Mouse (Mus musculus) urinary bladder, postnatal 10 days (tissue): Measurements from ENCODE around the gene Atg2a.
A peak's percentile ranks its signal among the peaks of the same experiment; 100 is the strongest.
"Not testable (repeated sequence)": the region's sequence is repeated elsewhere in the genome, so short reads cannot be mapped to it uniquely, and the experiment has no call there.

ENCODE experiments used
- DNase-seq: peaks from one replicate; pipeline ENCODE4 v3.0.0; 2022; ENCODE audit warnings: low spot score

The Atg2a gene

DNA sequence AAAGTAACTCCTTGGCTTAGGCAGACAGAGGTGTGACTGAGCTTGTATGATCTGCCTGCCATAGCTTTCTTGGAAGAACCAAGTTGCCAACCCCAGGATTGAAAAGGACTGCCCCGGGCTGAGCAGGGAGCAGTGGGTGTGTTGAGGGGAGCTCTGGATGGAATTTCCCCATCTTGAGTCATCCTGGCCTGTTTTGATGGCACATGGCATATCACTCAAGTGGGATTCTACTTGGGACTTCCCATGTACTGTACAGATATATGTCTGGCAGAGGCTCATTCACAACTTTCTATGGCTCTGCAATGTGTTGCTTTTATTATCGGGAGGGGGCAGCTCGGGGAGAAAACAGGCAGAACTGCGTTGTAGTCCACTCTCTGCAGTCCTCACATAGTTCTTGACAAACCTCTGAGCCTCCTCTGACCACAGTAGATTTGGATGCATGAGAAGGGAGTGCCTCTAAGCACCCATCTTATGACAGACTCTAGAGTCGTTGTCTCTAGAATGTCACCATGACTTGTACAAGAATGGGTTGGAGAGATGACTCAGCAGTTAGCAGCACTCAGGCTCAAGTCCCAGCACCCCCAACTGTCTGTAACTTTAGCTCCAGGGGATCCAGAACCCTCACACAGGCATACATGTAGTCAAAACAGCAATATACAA, 55.2 kb downstream of the Atg2a start:
- no peak for DNase-seq

DNA sequence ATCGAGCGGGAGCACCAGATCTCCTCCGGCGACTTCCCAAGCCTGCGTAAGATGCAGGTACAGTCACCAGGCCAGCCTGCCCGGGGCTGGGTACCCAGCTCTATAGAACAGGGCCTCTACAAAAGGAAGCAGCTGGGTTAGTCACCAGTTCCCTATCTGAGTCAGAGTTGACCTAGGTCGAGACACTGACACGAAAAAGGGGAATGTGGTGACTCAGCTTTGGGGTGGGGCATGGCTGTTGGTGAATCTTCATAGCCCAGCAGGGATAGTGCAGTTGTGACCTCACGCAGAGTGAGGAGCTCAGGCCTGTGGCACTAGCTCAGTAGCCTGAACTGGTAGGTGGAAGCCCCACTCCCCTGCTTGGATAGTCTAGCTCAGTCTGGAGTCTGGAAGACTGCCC, 56.2 kb downstream of the Atg2a start:
- DNase-seq = no peak

DNA sequence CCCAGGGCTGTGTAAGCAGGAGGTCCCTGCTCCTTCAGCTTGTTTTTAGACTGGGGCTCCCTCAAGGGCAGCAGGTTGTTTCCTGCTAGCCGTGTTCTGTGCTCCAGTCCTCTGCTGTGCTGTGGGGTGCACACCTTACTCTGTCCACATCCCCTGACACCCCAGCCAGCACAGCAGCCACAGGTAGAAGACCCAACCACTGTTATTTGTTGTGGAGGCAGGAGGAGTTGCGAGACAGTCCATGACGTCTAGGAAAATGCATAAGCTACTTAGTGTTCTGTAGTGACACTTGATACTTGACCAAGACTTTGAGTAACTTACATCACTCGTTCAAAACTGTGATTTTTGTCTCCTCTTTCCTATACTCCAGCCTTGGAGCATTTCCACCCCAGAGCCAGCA, 57.5 kb downstream of the Atg2a start:
- DNase-seq = no peak

DNA sequence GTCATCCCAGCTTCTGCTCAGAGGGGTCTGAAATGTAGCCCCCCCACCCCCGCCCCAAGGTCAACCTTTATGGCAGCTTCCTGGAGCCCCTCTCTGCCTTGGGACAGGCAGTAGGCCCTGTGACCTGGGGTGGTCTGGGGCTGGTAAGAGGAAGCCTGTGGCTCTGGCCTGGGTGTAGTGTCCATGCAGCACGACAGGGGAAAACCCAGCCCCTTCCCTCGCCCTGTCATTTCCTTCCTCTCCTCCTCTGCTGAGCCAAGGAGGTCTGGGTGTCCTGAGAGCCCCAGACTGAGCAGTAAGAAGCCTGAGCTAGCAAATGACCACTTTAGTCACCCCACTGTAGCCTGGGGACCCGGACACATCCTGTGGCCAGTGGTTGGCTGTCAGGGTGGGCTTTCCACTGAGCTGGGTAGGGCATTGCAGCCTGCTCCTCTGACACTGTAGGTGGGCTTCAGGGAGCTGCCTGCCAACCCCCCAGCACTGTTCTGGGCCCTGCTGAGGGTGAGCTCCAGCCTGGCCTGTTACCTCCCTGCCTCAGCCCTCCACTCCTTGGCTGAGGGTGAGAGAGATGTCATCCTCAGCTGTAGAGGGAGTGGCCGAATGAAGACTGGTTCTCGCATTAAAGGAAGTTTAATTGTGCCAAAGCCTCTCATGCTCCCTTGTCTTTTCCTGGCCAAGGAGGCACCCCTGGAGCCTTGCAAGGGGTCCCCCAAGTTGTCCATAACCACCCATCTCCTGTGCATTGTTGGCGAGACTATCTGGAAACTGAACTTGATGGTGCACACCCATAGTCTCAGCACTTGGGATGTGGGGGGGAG, 58.2 kb downstream of the Atg2a start:
- no peak for DNase-seq

DNA sequence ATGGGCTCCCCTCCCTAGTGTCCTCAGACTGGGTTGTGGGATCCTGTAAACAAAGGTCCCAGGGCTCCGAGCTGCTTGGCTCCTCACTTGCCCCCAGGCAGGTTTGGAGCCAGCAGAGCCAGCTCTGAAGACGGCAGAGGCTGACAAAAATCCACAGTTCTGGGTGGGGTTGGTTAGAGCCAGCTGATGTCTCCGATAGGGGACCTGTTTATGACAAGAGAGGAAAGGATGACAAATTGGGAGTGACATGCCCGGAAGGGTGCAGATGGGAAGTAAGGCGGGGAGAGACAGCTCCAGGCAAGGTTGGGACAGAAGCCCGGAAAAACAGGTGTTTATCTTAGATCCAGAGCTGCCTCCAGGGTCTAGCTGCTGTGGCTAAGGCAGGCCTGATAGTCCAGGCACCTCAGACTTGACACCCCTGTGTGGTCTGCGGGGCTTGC, 59.0 kb downstream of the Atg2a start:
- DNase-seq = no peak

DNA sequence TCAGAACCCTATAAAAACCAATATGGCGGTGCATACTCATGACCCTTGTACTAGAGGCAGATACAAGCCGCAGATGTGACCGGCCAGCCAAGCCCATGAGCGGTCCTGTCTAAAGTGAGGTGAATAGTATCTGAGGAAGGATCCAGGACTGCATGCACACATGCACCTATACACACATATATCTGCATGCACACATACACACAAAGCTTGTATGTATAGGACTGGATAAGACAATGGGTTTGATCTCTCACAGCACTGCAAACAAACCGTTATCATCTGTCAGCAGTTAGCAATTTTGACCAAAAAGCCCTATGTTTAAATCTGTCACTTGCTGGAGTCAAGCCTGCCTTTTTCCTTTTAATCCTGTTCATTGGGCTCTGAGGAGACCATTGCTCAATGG, 60.6 kb downstream of the Atg2a start:
- no peak for DNase-seq

DNA sequence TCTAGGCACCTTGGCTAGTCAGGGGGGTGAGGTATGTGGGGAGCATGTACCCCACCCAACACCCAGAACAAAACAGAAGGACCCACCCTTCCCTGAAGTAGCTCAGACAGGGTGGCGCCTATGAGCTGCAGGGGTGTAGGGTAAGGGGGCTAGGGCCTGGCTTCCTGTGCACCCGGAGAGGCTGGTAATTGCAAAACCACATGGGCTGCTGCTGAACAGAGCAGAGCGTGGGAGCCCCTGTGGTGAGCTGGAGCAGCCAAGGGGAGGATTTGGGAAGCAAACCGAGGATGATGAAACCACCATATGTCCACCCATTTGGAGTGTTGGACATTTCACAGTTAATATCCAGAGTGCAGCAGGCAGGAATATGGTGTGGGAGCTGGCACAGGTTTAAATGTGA, 61.1 kb downstream of the Atg2a start:
- no peak for DNase-seq

DNA sequence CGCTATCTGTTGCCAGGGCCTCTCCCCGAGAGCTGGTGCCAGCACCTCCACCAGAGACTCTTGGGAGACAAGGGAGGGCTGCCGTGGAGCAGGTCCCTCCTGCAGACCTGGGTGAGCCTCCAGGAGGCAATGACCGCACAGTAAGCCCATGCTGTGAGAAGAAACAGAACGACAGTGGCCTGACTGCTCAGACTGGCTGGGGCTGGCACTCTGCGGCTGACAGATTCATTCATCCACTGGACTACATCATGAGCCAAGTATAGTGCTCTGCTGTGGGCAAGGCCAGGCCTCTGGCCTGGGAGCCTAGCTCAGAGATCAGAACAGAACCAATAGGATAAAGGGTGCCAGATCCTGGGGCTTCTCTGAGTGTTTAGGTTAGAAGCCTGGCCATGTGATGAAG, 62.4 kb downstream of the Atg2a start:
- DNase-seq = no peak

DNA sequence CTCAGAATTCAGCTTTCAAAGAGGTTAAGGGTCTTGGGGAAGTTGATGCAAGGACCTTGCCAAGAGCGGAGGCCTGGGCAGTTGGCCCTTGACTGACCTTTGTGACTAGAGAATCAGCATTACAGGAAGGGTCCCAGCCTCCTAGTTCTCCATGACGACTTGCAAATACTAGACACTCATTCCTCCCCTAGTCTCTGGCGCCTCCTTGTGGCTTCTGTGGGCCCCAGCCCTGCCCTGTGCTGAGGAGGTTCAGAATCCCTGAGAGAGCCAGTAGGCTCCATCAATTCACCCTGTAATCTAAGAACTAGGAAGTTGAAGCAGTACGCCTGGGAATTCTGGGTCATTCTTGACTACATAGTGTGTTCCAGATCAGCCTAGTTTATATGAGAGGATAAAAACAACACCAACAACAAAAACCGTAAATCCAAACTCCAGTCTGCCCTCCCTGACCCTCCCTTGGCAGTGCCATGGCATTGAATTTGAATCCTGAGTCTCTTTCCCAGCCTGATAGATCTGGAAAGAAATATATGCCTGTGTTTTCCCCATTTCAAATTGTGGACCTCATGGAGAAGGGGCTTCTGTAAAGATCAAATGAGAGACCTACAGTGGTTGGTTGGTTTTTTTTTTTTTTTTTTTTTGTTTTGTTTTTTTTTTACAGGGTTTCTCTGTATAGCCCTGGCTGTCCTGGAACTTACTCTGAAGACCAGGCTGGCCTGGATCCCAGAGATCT, 63.5 kb downstream of the Atg2a start:
- peak; percentile 80 for DNase-seq

DNA sequence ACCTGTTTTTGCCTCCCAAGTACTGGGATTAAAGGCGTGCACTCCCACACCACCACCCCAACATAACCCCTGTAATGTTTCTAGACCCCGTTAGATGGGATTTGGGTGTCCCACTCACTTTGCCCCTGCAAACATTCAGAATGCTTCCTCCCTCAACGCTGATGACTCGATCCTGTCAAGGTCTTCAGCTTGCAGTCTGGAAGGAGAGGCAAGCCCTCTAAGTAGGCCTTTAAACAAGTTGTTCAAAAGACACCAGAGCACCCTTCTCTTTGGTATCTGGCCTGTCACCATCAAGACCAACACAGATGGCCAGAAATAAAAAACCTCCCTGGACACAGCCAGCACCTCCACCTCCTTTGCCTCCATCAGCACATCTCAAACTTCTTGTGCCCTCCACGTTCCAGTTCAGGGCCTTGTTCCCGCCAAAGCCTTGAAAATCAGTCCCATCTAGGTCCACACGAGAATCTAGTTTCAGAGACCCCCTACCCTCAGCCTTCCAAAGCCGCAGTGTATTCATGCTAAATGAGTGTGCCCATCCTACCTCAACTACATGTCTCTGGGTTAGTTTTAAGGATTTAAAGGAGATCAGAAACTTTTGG, 64.1 kb downstream of the Atg2a start:
- DNase-seq = no peak

DNA sequence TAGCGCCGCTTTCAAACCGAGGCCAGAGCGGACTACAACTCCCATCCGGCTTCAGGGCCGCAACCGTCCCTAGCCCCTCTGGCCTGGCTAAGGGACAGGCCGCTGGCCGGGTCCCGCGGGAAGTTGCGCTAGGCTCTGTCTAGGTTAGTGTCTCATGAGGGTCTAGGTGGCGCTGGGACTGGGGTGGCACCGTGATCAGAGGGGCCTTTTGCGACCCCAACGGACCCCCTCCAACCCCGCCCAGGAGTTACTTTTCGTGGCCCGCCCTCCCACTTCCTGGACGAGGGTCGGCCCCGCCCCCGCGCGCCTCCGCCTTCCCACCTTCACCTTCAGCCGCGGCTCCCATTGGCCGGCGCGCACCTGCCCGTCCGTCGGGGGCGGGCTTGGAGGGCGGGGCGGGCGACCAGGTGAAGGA, 64.7 kb downstream of the Atg2a start, which contains the start of gene Cdc42bpg:
Cdc42bpg (plus strand) TSS at position 320 of the 415 bp plus-strand sequence.
- peak; percentile 62 for DNase-seq

DNA sequence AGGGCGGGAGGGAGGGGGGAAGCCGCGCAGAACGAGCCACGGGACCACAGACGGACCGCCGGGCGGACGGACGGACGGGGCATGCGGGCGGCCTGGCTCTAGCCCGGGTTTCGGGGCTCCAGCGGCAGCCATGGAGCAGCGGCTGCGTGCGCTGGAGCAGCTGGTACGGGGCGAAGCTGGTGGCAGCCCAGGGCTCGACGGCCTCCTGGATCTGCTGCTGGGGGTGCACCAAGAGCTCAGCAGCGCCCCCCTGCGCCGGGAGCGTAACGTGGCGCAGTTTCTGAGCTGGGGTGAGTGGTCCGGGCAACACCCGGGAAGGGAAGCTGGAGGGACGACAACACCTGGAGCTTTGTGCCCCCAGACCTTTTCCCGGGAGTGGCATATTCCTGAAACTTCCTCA, 65.1 kb downstream of the Atg2a start:
- DNase-seq = peak; percentile 43

DNA sequence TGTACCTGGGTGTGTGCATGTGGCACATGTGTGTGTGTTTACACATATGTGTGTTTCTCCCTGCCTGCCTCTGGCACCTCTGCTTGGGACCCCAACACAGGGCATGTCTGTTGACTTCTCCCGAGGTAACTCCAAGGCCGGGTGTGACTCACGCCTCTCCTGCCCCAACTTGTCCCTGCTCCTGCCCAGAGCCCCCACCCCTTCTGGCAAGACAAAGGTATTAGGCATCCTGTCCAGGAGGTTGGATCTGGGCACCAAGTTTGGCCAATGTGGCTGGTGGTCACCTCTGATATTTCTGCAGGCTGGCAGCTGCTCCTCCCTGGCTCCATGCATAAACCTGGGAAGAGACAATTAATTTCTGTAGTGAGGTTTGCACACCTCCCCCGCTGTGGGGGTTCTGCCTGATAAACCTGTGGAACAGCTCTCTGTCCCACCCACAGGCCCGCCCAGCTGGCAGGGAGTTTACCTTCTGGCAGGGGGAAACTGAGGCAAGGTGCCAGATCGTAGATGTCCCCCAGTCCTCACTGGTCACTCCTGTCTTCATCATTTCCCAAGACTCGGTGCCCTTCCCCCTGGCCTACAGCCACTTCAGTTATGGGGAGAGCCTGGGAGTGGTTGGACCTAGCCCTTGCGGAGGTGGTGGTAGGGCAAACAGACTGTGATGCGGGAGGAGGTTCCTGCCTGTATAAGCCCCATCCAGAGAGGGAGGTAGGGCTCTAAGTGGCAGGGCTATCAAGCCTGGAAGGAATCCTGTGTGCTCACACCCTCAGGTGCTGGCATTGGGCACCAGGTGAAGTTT, 66.5 kb downstream of the Atg2a start:
- DNase-seq = no peak

DNA sequence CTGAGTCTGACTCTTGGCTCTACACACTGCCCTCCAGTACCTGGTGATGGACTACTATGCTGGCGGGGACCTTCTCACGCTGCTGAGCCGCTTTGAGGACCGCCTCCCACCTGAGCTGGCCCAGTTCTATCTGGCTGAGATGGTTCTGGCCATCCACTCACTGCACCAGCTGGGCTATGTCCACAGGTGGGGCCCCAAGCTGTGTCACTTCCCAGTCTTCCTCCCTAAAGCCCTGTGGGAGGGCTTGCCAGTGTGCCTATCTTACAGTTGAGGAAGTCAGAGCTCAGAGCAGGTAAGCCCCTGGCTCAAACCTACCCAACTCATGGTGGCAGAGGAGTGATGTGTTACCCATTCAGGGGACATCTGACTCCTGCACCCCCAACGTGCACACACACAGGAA, 68.7 kb downstream of the Atg2a start:
- no peak for DNase-seq

DNA sequence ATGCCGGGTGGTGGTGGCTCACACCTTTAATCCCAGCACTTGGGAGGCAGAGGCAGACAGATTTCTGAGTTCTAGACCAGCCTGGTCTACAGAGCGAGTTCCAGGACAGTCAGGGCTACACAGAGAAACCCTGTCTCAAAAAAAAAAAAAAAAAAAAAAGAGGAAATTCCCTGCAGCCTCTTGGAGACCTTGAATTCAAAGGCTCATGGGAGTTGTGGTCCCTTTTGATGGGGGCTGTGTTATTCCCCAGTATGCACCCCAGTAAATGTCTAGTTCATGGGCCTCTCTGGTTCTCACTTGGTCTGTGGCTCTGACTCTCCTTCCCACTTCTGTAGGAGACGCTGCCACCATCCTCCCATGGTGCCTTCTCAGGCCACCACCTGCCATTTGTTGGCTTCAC, 70.3 kb downstream of the Atg2a start:
- not testable (repeated sequence) for DNase-seq
